Mouse (Mus musculus) forebrain, embryonic 15.5 days (tissue): Measurements from ENCODE around the gene Marveld1. TPM values are rescaled to one million over a fixed set of nuclear protein-coding genes. Genes with fewer than 3 reads are reported as not detected.

Experiments used
- ATAC-seq: fragments of 200-750 bp; cut with Nextera tagmentation; replicated peaks from 2 replicates; pipeline ENCODE4 v1.8.0; 2017; ENCODE audit warnings: mild to moderate bottlenecking, moderate TSS enrichment, moderate library complexity
- H3K27ac ChIP-seq: fragments of 300-500 bp; sonication (generic); replicated peaks from 2 replicates; pipeline ENCODE4 v1.5.1; 2015; ENCODE audit warnings: mild to moderate bottlenecking, inconsistent platforms
- H3K27me3 ChIP-seq: fragments of 300-500 bp; sonication (generic); 2 replicates; pipeline ENCODE4 v1.6.1; 2015; ENCODE audit warnings: inconsistent platforms
- H3K36me3 ChIP-seq: fragments of 300-500 bp; sonication (generic); 2 replicates; pipeline ENCODE4 v1.6.1; 2015; ENCODE audit warnings: mild to moderate bottlenecking, inconsistent platforms
- H3K4me1 ChIP-seq: fragments of 300-500 bp; sonication (generic); 2 replicates; pipeline ENCODE4 v1.6.1; 2015; ENCODE audit warnings: inconsistent platforms
- H3K4me2 ChIP-seq: fragments of 300-500 bp; sonication (generic); replicated peaks from 2 replicates; pipeline ENCODE4 v1.6.1; 2015; ENCODE audit warnings: mild to moderate bottlenecking, inconsistent platforms
- H3K4me3 ChIP-seq: fragments of 300-500 bp; sonication (generic); 2 replicates; pipeline ENCODE4 v1.5.1; 2015; ENCODE audit warnings: mild to moderate bottlenecking, inconsistent platforms
- H3K9ac ChIP-seq: fragments of 300-500 bp; sonication (generic); replicated peaks from 2 replicates; pipeline ENCODE4 v1.6.1; 2015; ENCODE audit warnings: mild to moderate bottlenecking, inconsistent platforms
- H3K9me3 ChIP-seq: fragments of 300-500 bp; sonication (generic); 2 replicates; pipeline ENCODE4 v1.6.1; 2016; ENCODE audit warnings: inconsistent platforms
- WGBS: fragments of 180-500 bp; shearing (Covaris S2); methylation state at CpG from one replicate; pipeline ENCODE4 v1.1.7; 2015; ENCODE audit warnings: mixed read lengths; 5-methylcytosine and 5-hydroxymethylcytosine counted together
- polyA plus RNA-seq: library from polyadenylated mRNA; unstranded; fragments of >200 nt; fragmentation: Nextera tagmentation; extraction: Ambion mirVana; gene quantifications from 2 replicates; pipeline ENCODE4 v1.2.1, GENCODE M21; 2015

The Marveld1 gene
- polyA plus RNA-seq, 1 experiment from 2014 or later: 1.7 TPM

DNA sequence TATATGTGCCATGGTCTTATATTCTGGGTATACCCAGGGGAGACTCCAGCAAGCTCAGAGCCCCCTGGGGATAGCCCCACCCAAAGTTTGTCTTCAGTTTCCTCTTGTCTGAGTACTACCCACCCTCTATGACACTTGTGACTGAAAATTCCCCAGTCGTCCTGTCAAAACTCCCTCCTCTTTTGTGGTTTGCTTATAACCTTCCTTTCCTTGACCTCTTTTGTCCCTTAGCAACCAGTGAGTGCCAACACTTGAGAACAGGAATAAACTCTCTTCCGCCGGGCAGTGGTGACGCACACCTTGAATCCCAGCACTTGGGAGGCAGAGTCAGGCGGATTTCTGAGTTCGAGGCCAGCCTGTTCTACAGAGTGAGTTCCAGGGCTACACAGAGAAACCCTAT is 3.1 kb upstream of the Marveld1 start:
- Histone ChIP-seq H3K4me2 (no peak overlapping the region), H3K27ac (no peak overlapping the region), H3K4me1 (peaks cover 13% of the 10 kb centered on the region), H3K36me3 (no peaks in the 10 kb centered on the region), H3K9ac (no peak overlapping the region), H3K9me3 (no peaks in the 10 kb centered on the region), H3K27me3 (peaks cover 7% of the 10 kb centered on the region), H3K4me3 (no peak overlapping the region)
- ATAC-seq: no peak
- WGBS: 51% methylated on average over 6 of the region's 6 CpGs

DNA sequence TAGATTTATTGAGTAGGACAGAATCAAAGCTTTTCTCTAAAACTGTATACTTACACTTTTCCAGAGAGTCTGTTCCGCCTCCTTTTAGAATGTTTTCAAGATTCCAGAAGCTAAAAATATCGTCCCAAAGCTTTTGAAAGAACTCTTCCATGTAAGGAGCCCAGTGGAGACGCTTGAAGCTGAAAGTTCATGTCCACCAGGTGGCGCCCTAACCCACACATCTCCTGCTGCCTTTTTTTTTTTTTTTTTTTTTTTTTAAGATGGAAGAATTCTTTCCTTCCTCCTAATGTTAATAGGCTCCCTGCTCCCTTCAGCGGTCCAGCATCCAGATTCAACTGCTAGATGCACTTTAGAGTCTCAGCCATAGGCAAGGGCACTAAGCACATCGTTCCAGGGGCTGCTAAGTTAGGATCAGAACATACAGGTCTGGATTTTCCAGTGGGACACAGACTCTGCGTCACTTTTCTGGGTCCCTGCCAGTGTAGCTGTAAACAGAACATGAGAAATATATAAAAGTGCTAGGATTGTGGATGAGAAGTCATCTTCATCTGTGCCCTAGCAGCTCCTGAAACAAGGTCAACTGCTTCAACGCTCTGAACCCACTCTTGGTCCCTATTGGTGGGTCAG is 2.5 kb upstream of the Marveld1 start:
- no peaks in the 10 kb centered on the region for H3K36me3 ChIP-seq
- no peak overlapping the region for H3K27ac ChIP-seq
- H3K4me3 ChIP-seq: no peak overlapping the region
- no peak for ATAC-seq
- peaks cover 9% of the 10 kb centered on the region for H3K27me3 ChIP-seq
- H3K4me2 ChIP-seq: no peak overlapping the region
- H3K4me1 ChIP-seq: peaks cover 13% of the 10 kb centered on the region
- 31% methylated on average over 8 of the region's 8 CpGs for WGBS
- no peaks in the 10 kb centered on the region for H3K9me3 ChIP-seq
- no peak overlapping the region for H3K9ac ChIP-seq

DNA sequence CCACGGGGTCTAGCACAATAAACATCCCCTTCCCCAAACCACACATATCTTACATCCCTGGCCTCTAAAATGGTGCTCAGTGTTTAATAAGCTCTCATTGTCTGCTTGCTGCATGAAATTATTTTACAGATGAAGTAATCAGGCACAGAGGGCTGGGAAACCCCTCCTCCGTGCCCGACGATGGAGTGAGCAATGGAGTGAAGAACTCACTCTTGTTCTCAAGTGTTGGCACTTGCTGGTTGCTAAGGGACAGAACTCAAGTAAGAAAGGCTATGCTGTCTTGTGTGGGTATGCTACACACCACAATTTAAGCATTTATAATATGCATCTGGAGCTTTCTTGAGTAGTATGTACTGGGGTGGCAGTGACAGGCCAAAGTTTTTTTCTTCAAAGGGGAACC is 2.0 kb upstream of the Marveld1 start:
- Histone ChIP-seq H3K27ac (no peak overlapping the region), H3K4me3 (no peak overlapping the region), H3K27me3 (peaks cover 9% of the 10 kb centered on the region), H3K9me3 (no peaks in the 10 kb centered on the region), H3K4me2 (no peak overlapping the region), H3K4me1 (peaks cover 13% of the 10 kb centered on the region), H3K36me3 (no peaks in the 10 kb centered on the region), H3K9ac (no peak overlapping the region)
- WGBS: 66% methylated on average over 4 of the region's 4 CpGs
- no peak for ATAC-seq

DNA sequence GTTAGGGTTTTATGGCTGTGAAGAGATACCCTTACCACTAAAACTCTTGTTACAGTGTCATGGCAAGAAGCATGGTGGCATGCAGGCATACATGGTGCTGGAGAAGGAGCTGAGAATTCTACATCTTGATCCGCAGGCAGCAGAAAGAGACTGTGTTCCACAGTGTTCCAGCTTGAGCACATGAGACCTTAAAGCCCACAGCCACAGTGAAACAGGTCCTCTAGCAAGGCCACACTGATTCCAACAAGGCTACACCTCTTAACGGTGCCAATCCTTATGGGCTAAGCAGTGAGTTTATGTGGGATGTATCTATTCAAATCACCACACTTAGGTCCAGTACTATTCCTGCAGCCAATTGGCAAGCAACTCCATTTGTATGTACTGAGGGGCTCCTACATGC is 1.5 kb upstream of the Marveld1 start:
- Histone ChIP-seq H3K36me3 (no peaks in the 10 kb centered on the region), H3K9ac (no peak overlapping the region), H3K27me3 (peaks cover 9% of the 10 kb centered on the region), H3K9me3 (no peaks in the 10 kb centered on the region), H3K4me2 (no peak overlapping the region), H3K4me3 (no peak overlapping the region), H3K27ac (no peak overlapping the region), H3K4me1 (peaks cover 13% of the 10 kb centered on the region)
- 91% methylated on average over 2 of the region's 2 CpGs for WGBS
- no peak for ATAC-seq

DNA sequence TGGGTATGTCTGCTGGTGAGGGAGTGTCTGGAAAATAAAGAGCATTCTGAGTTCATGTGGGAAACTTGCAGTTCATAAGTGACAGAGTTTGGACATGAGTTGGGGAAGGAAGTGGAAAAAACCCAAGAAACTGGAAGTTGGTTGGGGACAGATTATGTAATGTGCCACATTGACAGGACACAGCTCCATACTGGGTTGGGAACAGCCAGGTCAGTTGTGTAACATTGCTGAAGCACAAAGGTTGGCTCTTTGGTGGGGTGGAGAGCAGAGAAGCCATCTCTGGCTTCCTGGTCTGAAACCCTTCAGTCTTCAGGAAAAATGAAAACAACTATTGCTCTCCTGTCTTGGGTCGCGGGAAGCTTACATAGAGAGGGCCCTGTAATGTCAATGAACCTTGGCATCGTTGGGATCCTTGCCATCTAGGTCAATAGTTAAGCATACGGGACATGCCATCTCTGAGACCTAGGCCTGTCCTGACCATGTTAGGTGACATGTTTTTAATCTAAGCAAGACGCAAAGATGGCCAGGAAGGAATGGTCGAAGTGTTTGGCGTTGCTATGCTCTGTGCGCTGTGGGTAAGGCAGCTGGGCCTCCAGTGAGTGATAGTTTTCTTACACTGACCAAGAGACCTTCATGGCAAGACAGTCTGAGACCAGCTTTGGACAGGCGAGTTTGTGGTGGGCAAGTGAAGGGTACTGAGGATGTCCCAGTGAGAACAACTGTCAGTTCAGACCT is 757 bp upstream of the Marveld1 start:
- Histone ChIP-seq H3K4me1 (peaks cover 13% of the 10 kb centered on the region), H3K36me3 (no peaks in the 10 kb centered on the region), H3K27me3 (peaks cover 9% of the 10 kb centered on the region), H3K9ac (no peak overlapping the region), H3K27ac (no peak overlapping the region), H3K4me3 (no peak overlapping the region), H3K4me2 (no peak overlapping the region), H3K9me3 (no peaks in the 10 kb centered on the region)
- WGBS: 90% methylated on average over 9 of the region's 9 CpGs
- no peak for ATAC-seq

DNA sequence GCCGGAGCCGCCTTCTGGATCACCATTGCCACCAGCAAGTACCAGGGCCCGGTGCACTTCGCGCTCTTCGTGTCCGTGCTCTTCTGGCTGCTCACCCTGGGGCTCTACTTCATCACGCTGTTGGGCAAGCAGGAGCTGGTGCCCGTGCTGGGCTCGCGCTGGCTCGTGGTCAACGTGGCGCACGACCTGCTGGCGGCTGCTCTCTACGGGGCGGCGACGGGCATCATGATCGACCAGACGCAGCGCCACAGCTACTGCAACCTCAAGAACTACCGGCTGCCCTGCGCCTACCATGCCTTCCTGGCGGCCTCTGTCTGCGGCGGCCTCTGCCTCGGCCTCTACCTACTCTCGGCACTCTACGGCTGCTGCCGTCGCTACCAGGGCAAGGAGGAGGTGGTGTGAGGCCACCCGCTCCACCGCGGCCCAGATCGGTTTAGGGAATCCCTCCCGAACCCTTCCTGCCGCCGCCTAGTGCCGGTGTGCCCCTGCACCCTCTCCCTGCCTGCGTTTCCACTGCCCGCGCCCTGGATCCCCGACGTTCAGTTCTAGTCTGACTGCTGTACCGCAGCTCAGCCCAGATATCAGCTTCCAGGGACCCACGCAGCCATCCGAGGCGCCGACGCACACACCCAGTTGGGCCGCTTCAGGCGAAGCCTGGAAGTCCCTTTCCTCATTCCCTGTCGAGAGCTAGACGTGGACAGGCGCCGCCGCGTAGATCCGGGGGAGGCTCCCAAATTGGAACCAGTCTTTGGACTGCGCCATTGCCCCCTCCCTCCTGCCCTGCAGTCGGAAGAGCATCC is 769 bp downstream of the Marveld1 start:
- Histone ChIP-seq H3K27ac (0 out of 2 replicates have a peak overlapping the region, but pooled peaks have one; percentile 19), H3K27me3 (peaks cover 9% of the 10 kb centered on the region), H3K9ac (peak overlapping the region; percentile 55), H3K9me3 (no peaks in the 10 kb centered on the region), H3K4me1 (peaks cover 13% of the 10 kb centered on the region), H3K4me2 (peak overlapping the region; percentile 69), H3K4me3 (peak overlapping the region; percentile 54), H3K36me3 (no peaks in the 10 kb centered on the region)
- peak; percentile 33 for ATAC-seq
- under 1% methylated on average over 63 of the region's 63 CpGs for WGBS

DNA sequence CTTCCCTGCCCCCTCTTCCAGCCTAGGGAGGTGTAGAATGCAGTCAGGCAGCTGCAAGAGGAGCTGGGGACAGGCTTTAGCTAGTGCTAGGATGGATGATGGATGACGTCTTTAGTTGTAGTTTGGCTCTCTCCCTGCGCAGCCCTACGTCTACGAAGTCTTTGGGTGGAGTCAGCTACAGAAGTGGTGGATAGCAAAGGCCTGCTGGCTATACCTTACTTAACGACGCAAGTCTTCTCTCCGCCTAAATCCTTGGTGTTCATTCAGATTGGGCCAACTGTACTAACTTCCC is 1.3 kb downstream of the Marveld1 start:
- Histone ChIP-seq H3K36me3 (no peaks in the 10 kb centered on the region), H3K4me3 (peak overlapping the region; percentile 54), H3K9ac (peak overlapping the region; percentile 55), H3K27me3 (peaks cover 9% of the 10 kb centered on the region), H3K4me1 (peaks cover 13% of the 10 kb centered on the region), H3K4me2 (peak overlapping the region; percentile 69), H3K27ac (no peak overlapping the region), H3K9me3 (no peaks in the 10 kb centered on the region)
- ATAC-seq: no peak
- WGBS: 30% methylated on average over 7 of the region's 7 CpGs

DNA sequence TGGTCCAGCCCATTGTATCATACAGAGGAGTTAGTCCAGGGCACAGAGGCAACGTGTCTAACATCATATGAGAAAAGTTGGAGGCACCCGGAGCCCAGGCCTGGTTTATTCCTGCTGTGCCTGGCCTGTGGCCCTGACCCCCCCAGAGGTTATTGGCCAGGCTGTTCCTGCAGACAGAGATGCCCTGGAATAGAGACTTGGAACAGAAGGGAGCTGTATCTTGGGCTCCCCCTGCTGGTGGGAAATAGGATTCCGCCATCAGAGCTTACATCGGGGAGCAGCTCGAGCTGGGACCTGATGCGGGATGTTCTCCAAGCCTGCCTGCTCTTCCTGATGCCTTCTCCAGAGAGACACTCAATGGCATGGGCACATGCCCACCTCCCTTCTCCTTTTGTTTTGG is 4.8 kb downstream of the Marveld1 start:
- no peak overlapping the region for H3K9ac ChIP-seq
- no peaks in the 10 kb centered on the region for H3K9me3 ChIP-seq
- H3K27me3 ChIP-seq: peaks cover 9% of the 10 kb centered on the region
- no peak overlapping the region for H3K4me2 ChIP-seq
- H3K27ac ChIP-seq: no peak overlapping the region
- H3K4me1 ChIP-seq: peaks cover 13% of the 10 kb centered on the region
- WGBS: 2% methylated on average over 6 of the region's 6 CpGs
- 0 out of 2 replicates have a peak, but pooled peaks have one; percentile 17 for ATAC-seq
- H3K4me3 ChIP-seq: no peak overlapping the region
- H3K36me3 ChIP-seq: no peaks in the 10 kb centered on the region

DNA sequence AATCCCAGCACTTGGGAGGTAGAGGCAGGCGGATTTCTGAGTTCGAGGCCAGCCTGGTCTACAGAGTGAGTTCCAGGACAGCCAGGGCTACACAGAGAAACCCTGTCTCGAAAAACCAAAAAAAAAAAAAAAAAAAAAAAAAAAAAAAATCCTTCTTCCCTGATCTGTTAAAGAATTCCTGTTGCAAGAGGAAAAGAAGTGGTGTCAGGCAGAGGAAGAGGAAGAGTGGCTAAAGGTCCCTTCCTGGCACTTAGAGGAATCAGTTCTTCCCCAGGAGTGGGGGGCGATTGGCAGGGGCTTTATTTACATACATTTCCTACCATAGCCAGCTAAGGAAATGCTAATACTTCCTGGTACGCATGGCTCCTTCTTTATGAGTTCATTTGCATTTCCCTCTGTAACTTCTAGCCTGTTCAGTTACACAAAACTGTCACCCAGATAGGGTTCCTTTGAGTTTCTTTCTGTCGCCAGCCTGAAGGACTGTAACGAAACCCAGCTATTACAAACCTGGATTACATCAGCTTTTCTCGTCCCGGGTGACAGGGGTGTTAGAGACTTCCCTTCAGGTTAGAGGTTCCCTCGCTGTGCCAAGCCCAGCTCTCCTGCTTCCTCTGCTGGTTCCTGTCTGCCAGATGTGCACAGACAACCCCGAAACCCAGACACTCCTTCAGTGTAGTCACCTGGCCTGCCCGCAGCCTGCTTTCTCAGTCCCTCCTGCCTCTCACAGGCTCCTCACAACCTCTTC is 10.5 kb downstream of the Marveld1 start:
- no peak overlapping the region for H3K4me2 ChIP-seq
- WGBS: 69% methylated on average over 12 of the region's 12 CpGs
- H3K27me3 ChIP-seq: no peaks in the 10 kb centered on the region
- H3K9me3 ChIP-seq: no peaks in the 10 kb centered on the region
- no peak overlapping the region for H3K4me3 ChIP-seq
- no peak overlapping the region for H3K27ac ChIP-seq
- H3K36me3 ChIP-seq: no peaks in the 10 kb centered on the region
- no peak overlapping the region for H3K9ac ChIP-seq
- no peaks in the 10 kb centered on the region for H3K4me1 ChIP-seq
- ATAC-seq: no peak

DNA sequence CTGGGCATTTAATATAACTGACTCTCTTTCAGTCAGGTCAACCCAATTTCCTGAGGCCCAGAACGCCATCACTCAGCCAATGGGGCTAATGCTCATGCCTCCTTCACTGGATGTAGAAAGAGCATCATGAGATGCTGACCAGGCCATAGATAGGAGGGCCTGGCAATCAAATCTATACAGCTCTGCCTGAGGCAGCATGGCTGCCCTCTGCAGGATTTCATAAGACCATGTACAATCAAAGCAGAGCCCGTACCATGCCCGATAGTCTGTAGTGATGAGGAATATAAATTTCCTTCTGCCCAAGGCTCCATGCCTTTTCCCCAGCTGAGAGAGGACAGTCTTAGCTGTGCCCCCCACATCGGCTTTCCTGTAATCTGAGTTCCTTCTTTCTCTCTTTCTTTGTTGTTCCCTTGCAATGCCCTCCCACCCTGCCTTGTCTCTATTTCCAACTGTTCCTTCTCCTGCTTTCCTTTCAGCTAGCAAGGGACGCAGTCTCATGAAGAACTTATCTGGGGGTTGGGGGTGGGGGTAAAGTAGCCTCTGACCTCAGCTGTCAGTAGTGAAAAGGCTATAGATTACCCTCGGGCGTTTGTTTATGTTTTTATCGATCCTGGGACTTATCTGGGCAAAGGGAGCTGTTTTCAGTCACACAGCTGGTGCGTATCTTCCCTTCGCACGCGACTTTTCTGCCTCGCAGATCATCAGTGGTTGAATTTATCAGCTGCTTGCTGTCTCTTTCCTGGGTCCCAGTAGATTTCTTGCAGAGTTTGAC is 11.2 kb downstream of the Marveld1 start:
- Histone ChIP-seq H3K36me3 (no peaks in the 10 kb centered on the region), H3K9me3 (no peaks in the 10 kb centered on the region), H3K4me1 (no peaks in the 10 kb centered on the region), H3K27me3 (no peaks in the 10 kb centered on the region), H3K27ac (no peak overlapping the region), H3K9ac (no peak overlapping the region), H3K4me2 (no peak overlapping the region), H3K4me3 (no peak overlapping the region)
- WGBS: 70% methylated on average over 13 of the region's 13 CpGs
- ATAC-seq: no peak

DNA sequence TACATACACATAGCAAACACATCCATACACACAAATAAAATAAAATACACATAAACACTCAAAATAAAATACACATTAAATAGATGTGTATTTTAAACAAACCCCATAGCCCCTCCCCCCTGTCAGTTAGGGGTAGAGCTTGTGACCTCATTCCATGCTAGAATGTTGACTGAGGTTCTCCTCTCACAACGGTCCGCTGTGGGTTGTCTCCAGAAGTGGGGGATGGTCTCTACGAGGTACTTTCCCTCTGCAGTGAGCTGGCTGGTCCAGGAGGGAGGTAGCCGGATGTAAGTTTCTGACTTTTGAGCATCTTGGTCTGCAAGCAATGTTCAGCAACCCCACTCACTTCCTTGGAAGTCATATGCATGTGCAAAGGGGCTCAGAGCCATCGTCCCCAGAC is 16.6 kb downstream of the Marveld1 start, which contains the start of gene Zfyve27:
Zfyve27 (plus strand) TSS at position 188 of the 400 bp plus-strand sequence.
- no peak for ATAC-seq
- Histone ChIP-seq H3K36me3 (no peaks in the 10 kb centered on the region), H3K4me1 (peaks cover 7% of the 10 kb centered on the region; the same call in 1 of the 2 replicates), H3K9me3 (no peaks in the 10 kb centered on the region), H3K4me3 (no peak within 1 kb of the TSS), H3K27me3 (no peaks in the 10 kb centered on the region), H3K9ac (no peak within 1 kb of the TSS), H3K4me2 (no peak within 1 kb of the TSS), H3K27ac (peak within 1 kb of the TSS; percentile 31; the same call in 1 of the 2 replicates)
- WGBS: 64% methylated on average over 5 of the region's 5 CpGs
